Mouse (Mus musculus) lung, postnatal 10 days (tissue): ENCODE results near the gene Ncbp1.

ENCODE experiments used
- DNase-seq: peaks from one replicate; pipeline ENCODE4 v3.0.0; 2021

Gene Ncbp1

GRCm38 (mm10) chr4:46138287-46139222, at the start of gene Ncbp1, which contains the start of gene Tstd2:
Ncbp1 (plus strand) TSS chr4:46138613.
Tstd2 (minus strand) TSS chr4:46138694.
- DNase-seq = peak; percentile 94

- DNase-seq = no peak
Observed at GRCm38 (mm10) chr4:46089524-46090125, 48.8 kb upstream of the Ncbp1 start.

GRCm38 (mm10) chr4:46092429-46093076, 45.9 kb upstream of the Ncbp1 start:
- no peak for DNase-seq

DNA sequence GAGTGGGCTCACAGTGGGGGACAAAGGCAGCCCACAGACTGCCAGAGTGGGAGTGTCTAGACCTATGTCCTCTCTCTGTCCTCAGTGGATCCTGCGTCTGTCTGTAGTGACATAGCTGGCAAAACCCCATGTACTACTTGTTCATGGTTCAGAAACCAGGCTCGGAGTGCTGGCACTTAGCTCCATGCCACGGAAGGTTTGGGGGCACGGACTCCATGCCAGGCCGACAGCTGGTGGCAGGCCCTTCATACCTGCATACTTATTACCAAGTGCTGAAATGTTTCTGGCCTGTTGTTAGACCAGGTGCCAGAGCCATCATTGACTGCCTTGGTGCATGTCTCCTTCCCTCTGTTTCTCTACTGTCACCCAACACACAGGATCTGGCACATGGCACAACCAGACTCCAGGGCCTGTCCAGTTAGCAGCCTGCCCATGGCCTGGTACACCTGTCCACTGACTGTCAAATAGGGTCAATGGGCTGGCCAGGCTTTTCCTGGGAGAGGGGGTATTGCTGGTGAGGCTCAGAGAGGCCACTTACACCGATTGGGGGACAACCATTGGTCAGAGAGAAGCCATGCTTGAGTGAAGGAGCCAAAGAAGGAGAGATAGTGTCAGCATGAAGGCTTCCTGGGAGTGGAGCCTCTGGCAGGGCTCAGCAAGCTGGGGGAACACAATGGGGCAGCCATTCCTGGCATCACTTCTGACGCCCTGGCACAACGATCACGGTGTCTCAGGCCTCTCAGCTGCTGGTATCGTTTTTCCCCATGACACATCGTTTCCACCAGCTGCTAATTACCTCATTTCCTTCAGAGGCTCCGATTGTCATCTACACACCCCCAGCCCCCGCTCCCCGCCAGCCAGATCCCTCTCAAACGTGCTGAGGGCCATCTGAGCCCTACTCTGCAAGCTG, 43.2 kb upstream of the Ncbp1 start:
- peak; percentile 24 for DNase-seq

DNA sequence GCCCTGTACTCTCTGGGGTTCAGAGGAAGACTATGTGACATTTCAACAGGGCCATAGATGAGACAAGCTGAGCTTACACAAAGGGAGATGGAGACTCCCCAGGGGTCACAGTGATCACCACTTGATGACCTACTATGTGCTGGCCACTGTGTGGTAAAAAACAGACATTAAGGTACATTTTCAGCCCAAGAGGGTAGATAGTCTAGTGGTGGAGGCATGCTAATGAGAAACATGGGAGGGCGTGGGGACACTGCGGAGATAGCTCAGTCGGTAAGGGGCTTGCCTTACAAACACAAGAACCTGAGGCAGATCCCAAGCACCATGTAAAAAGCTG, 42.6 kb upstream of the Ncbp1 start:
- DNase-seq = no peak

GRCm38 (mm10) chr4:46096546-46096945, 41.9 kb upstream of the Ncbp1 start:
- no peak for DNase-seq

GRCm38 (mm10) chr4:46097591-46097990, 40.8 kb upstream of the Ncbp1 start:
- no peak for DNase-seq

GRCm38 (mm10) chr4:46099132-46099531, 39.3 kb upstream of the Ncbp1 start:
- no peak for DNase-seq

DNA sequence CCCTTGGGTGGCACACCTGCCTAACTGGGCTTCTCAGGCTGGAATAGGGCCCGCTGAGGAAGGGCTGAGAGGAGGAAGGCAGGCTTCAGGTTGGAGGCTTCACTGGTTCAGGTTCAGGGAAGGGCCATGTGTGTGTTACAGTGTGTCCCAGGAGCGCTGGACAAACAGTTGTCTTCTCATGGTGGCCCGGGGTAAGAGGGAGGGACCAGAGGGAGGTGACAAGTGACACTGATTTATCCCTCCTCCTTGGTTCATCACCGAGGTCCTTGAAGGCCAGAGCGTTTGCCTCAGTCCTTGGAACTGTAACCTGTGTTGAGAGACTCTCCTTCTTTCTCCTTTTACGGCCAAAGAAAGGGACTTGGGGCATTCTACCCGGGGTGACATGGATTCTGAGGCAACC, 37.9 kb upstream of the Ncbp1 start:
- no peak for DNase-seq

DNA sequence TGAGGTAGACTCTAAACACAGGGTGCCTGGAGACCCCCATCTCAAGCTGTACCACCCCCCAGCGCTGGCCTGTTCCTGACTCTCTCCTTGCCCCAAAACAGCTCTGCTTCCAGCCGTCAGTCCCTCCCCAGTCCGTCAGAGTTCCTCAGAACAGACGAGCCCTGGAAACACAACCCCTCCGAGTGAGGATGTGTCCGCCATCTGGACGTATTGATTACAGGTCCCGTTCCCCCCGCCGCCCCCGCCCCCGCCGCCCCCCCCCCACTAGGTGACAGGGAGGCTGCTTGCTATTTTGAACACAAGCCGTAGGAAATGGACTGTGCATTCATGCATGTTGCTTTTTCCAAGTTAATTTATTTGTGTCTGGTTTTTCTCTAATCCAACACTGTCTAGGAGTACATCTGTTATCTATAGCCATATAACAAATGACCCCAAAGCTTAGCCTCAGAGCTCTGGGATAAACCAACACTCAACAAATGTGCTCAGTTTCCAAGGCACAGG, 37.2 kb upstream of the Ncbp1 start:
- DNase-seq = no peak

GRCm38 (mm10) chr4:46102078-46102769, 36.2 kb upstream of the Ncbp1 start:
- DNase-seq = no peak

GRCm38 (mm10) chr4:46110084-46110483, 28.3 kb upstream of the Ncbp1 start:
- DNase-seq = no peak

DNA sequence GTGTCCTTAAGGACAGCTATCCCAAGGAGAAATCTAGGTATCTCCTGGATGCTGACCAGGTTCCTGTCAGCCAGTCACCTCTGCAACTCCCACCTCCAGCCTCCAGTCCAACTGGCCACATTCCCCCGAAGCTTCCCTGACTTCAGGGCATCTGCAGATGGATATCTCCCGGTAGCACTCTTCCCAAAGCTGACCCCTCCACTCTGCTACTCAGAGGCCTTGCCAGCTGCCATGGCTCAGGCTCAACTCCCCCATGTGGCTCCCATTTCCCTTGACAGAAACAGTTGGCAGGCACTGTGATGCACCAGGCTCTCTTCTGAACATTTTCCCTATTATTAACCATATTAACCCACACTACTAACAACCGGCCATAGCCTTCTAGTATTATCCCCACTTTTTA, 27.1 kb upstream of the Ncbp1 start:
- peak; percentile 34 for DNase-seq

GRCm38 (mm10) chr4:46115308-46115707, 23.1 kb upstream of the Ncbp1 start:
- DNase-seq = no peak

DNA sequence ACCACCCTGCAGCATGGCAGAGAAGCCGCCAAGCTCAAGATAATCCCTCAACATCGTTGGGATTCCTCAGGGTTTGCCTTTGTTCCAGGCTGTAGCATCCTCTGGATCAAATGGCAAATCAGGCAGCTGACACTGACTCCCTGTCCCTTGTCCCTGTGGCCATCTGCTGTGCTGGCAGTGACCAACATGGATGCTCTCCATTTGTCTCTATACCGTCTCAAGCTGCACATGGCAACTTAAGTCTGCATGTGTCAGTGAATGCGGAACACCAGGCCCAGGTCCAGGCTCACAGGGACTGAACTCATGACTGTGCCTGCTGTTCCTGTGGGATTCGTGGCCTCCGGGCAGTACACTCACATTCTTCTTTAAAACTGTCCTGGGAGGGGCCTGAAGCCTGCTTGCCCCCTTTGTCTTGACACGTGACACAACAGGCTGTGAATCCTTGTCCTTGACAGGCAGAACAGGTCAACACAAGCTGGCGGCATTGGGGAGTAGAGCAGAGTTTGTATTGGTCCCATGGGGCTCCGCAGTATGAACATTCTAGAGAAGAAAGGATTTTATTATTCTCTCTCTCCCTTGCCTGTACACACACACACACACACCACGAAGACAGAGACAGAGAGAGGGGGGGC, 21.8 kb upstream of the Ncbp1 start:
- DNase-seq = no peak

- DNase-seq = no peak
Observed at GRCm38 (mm10) chr4:46117536-46117935, 20.9 kb upstream of the Ncbp1 start.

- no peak for DNase-seq
Observed at GRCm38 (mm10) chr4:46119514-46120094, 18.8 kb upstream of the Ncbp1 start.

- no peak for DNase-seq
Observed at GRCm38 (mm10) chr4:46120767-46121166, 17.6 kb upstream of the Ncbp1 start.

- DNase-seq = no peak
Observed at GRCm38 (mm10) chr4:46123358-46123757, 15.1 kb upstream of the Ncbp1 start.

DNA sequence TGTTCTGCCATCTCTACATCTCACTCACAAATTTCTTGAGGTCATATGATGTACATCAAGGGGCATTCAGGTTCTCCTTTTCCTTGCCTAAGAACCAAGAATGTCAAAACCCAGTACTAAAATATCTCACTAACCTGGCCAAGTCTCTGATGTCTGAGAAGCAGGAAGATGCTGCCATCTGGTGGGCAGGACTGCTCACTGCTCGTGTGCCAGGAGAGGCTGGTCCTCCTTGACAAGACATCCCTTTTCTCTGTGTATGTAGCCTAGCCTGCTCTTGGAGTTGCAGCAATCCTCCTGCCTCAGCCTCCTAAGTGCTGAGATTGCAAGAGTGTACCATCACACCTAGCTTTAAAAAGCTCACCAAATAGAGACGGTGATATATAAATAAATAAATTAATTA, 11.9 kb upstream of the Ncbp1 start:
- peak; percentile 70 for DNase-seq
